Mouse (Mus musculus): ENCODE results near the gene Itih2. TPM values are rescaled to one million over a fixed set of nuclear protein-coding genes. Genes with fewer than 3 reads are reported as not detected.
A peak's percentile ranks its signal among the peaks of the same experiment; 100 is the strongest.

Itih2 gene
- polyA plus RNA-seq, 1 experiment: not detected

- Histone ChIP-seq H3K36me3 (ENCODE audit: control insufficient read depth, insufficient read depth, low read length) (no peaks in the 10 kb centered on the region), H3K4me3 (ENCODE audit: low read depth, low read length) (peak within 1 kb of the TSS; percentile 91), H3K27me3 (ENCODE audit: control insufficient read depth, insufficient read depth, low read length) (no peaks in the 10 kb centered on the region), H3K4me1 (ENCODE audit: control insufficient read depth, insufficient read depth, insufficient read length, low read length) (no peaks in the 10 kb centered on the region; the same call in 1 of the 2 replicates), H3K27ac (ENCODE audit: insufficient read depth, low read depth, low read length) (no peak within 1 kb of the TSS)
- under 1% methylated on average over 36 of the region's 36 CpGs for WGBS
- TF ChIP-seq CTCF (IDR thresholded peaks at IDR 0.05; ENCODE audit: extremely low read depth, insufficient read length, insufficient replicate concordance, low read depth, low read length) (no peak), POLR2A (IDR thresholded peaks at IDR 0.05; ENCODE audit: low read depth, low read length) (peak; percentile 59; the same call in 1 of the 2 replicates)
Observed at GRCm38 (mm10) chr2:10048461-10048860, 82.7 kb downstream of the Itih2 start, which contains the start of gene Taf3. TSS of gene Taf3 (minus strand) at chr2:10048596.

- peak overlapping the region; percentile 91 for H3K4me3 ChIP-seq (ENCODE audit: low read depth, low read length)
- no peak overlapping the region for H3K27ac ChIP-seq (ENCODE audit: insufficient read depth, low read depth, low read length)
- no peaks in the 10 kb centered on the region; the same call in 1 of the 2 replicates for H3K4me1 ChIP-seq (ENCODE audit: control insufficient read depth, insufficient read depth, insufficient read length, low read length)
- H3K36me3 ChIP-seq (ENCODE audit: control insufficient read depth, insufficient read depth, low read length): no peaks in the 10 kb centered on the region
- TF ChIP-seq CTCF (IDR thresholded peaks at IDR 0.05; ENCODE audit: extremely low read depth, insufficient read length, insufficient replicate concordance, low read depth, low read length): peak; percentile 19; the same call in 1 of the 2 replicates
- no peak for TF ChIP-seq POLR2A (IDR thresholded peaks at IDR 0.05; ENCODE audit: low read depth, low read length)
- no peaks in the 10 kb centered on the region for H3K27me3 ChIP-seq (ENCODE audit: control insufficient read depth, insufficient read depth, low read length)
- WGBS: under 1% methylated on average over 47 of the region's 47 CpGs
Observed at GRCm38 (mm10) chr2:10047758-10048436, 83.3 kb downstream of the Itih2 start.

Other genes with a start within 250 kb of the Itih2 start
- not detected in 2 replicates for gene 9230102O04Rik, start 241.9 kb downstream of the Itih2 start, polyA plus RNA-seq (2012; rRNA removed)
- gene Gata3, start 241.4 kb downstream of the Itih2 start, polyA plus RNA-seq (2012; rRNA removed): 0.77 and 2.3 TPM in 2 replicates
- gene Taf3, start 82.8 kb downstream of the Itih2 start, polyA plus RNA-seq (2012; rRNA removed): 2.2 and 6.9 TPM in 2 replicates
- 308 and 559 TPM in 2 replicates for gene Atp5c1, start 50.9 kb downstream of the Itih2 start, polyA plus RNA-seq (2012; rRNA removed)
- 0.33 and 2.8 TPM in 2 replicates for gene Kin, start 50.8 kb downstream of the Itih2 start, polyA plus RNA-seq (2012; rRNA removed)
- 2.4 and 4.7 TPM in 2 replicates for gene Itih5, start 22.2 kb upstream of the Itih2 start, polyA plus RNA-seq (2012; rRNA removed)
- gene Sfmbt2, start 239.1 kb upstream of the Itih2 start, polyA plus RNA-seq (2012; rRNA removed): 0.01 TPM in 2 replicates